Mouse (Mus musculus): ENCODE data around the gene Agpat4. TPM values are rescaled to one million over a fixed set of nuclear protein-coding genes. Genes with fewer than 3 reads are reported as not detected.

The Agpat4 gene
- polyA plus RNA-seq, 1 experiment: 25.3 TPM

GRCm38 (mm10) chr17:12103781-12104180 lies 14.7 kb upstream of the Agpat4 start:
- Histone ChIP-seq H3K27me3 (ENCODE audit: control insufficient read depth, insufficient read depth, insufficient read length) (no peaks in the 10 kb centered on the region), H3K36me3 (ENCODE audit: control insufficient read depth, insufficient read depth) (no peaks in the 10 kb centered on the region), H3K4me3 (ENCODE audit: insufficient read depth, poor library complexity, severe bottlenecking) (no peak overlapping the region), H3ac (ENCODE audit: control insufficient read depth, insufficient read length, low read depth) (no peak overlapping the region), H3K79me3 (ENCODE audit: low read depth) (no peaks in the 10 kb centered on the region), H3K79me2 (ENCODE audit: control insufficient read depth, insufficient read depth) (no peaks in the 10 kb centered on the region)
- no peak for TF ChIP-seq MAX (IDR thresholded peaks at IDR 0.05)
- TF ChIP-seq FOSL1 (IDR thresholded peaks at IDR 0.05; ENCODE audit: insufficient read depth, low read length, poor library complexity, severe bottlenecking): no peak
- TF ChIP-seq USF1 (IDR thresholded peaks at IDR 0.05; ENCODE audit: low read depth): no peak
- no peak for TF ChIP-seq CTCF (IDR thresholded peaks at IDR 0.05; ENCODE audit: control insufficient read depth, insufficient read depth, insufficient read length)
- no peak for TF ChIP-seq MYOG (IDR thresholded peaks at IDR 0.05; ENCODE audit: control insufficient read depth, extremely low read depth, insufficient read length)
- no peak for TF ChIP-seq CEBPB (IDR thresholded peaks at IDR 0.05; ENCODE audit: low read depth)

GRCm38 (mm10) chr17:12104245-12104644 lies 14.3 kb upstream of the Agpat4 start:
- no peaks in the 10 kb centered on the region for H3K79me2 ChIP-seq (ENCODE audit: control insufficient read depth, insufficient read depth)
- no peaks in the 10 kb centered on the region for H3K27me3 ChIP-seq (ENCODE audit: control insufficient read depth, insufficient read depth, insufficient read length)
- H3K79me3 ChIP-seq (ENCODE audit: low read depth): no peaks in the 10 kb centered on the region
- no peak overlapping the region for H3K4me3 ChIP-seq (ENCODE audit: insufficient read depth, poor library complexity, severe bottlenecking)
- H3K36me3 ChIP-seq (ENCODE audit: control insufficient read depth, insufficient read depth): no peaks in the 10 kb centered on the region
- TF ChIP-seq MYOD1 (IDR thresholded peaks at IDR 0.05; ENCODE audit: control insufficient read depth, insufficient read length, low read depth) (no peak), MAX (IDR thresholded peaks at IDR 0.05) (no peak), CTCF (IDR thresholded peaks at IDR 0.05; ENCODE audit: control insufficient read depth, insufficient read depth, insufficient read length) (no peak), USF1 (IDR thresholded peaks at IDR 0.05; ENCODE audit: low read depth) (no peak), CEBPB (IDR thresholded peaks at IDR 0.05; ENCODE audit: low read depth) (no peak), MYOG (IDR thresholded peaks at IDR 0.05; ENCODE audit: control insufficient read depth, extremely low read depth, insufficient read length) (no peak), FOSL1 (IDR thresholded peaks at IDR 0.05; ENCODE audit: insufficient read depth, low read length, poor library complexity, severe bottlenecking) (no peak)
- no peak overlapping the region for H3ac ChIP-seq (ENCODE audit: control insufficient read depth, insufficient read length, low read depth)

DNA sequence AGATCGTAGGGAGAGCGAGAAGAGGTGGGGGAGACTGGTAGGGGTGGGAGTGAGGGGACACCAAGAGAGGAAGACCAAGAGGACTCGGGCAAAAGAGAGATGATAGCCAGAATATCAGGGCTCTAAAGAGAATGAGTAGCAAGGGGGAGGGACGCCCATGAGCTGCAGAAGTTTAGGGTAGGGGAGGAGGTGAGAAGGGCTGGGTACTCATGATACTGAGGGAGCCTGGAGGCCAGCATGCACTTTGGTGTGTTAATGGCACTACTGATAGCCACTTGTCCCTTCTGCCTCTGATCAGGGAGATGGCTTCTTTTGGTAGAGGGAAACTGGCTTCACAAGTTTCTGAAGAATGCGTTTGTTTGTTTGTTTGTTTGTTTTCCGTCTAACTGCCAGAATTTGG lies 13.8 kb upstream of the Agpat4 start:
- no peaks in the 10 kb centered on the region for H3K36me3 ChIP-seq (ENCODE audit: control insufficient read depth, insufficient read depth)

DNA sequence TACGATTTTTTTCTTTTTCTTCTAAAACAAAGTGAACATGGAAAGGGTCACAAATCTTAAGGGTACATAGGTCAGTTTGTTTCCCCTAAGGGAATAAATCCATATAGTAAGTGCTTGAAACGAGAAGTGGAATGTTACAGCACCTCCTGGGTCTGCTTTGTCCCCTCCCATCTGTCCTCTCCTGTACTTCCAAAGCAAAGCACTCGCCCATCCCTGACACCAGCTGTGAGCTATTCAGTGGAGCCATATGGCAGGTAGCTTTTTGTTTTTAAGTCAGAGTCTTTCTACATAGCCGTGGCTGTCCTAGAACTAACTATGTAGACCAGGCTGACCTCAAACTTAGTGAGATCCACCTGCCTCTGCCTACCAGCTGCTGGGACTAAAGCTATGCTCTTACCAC lies 12.2 kb upstream of the Agpat4 start:
- no peak overlapping the region for H3ac ChIP-seq (ENCODE audit: control insufficient read depth, insufficient read length, low read depth)
- H3K79me3 ChIP-seq (ENCODE audit: low read depth): no peaks in the 10 kb centered on the region
- TF ChIP-seq CEBPB (IDR thresholded peaks at IDR 0.05; ENCODE audit: low read depth): no peak
- no peak for TF ChIP-seq FOSL1 (IDR thresholded peaks at IDR 0.05; ENCODE audit: insufficient read depth, low read length, poor library complexity, severe bottlenecking)
- TF ChIP-seq MYOD1 (IDR thresholded peaks at IDR 0.05; ENCODE audit: control insufficient read depth, insufficient read length, low read depth): no peak
- no peak for TF ChIP-seq USF1 (IDR thresholded peaks at IDR 0.05; ENCODE audit: low read depth)
- no peak overlapping the region for H3K4me3 ChIP-seq (ENCODE audit: insufficient read depth, poor library complexity, severe bottlenecking)
- no peaks in the 10 kb centered on the region for H3K27me3 ChIP-seq (ENCODE audit: control insufficient read depth, insufficient read depth, insufficient read length)
- no peaks in the 10 kb centered on the region for H3K36me3 ChIP-seq (ENCODE audit: control insufficient read depth, insufficient read depth)
- H3K79me2 ChIP-seq (ENCODE audit: control insufficient read depth, insufficient read depth): no peaks in the 10 kb centered on the region

More for the DNA sequence above, 13.8 kb upstream of the Agpat4 start:
- H3K4me3 ChIP-seq (ENCODE audit: insufficient read depth, poor library complexity, severe bottlenecking): no peak overlapping the region
- no peaks in the 10 kb centered on the region for H3K27me3 ChIP-seq (ENCODE audit: control insufficient read depth, insufficient read depth, insufficient read length)
- no peaks in the 10 kb centered on the region for H3K79me2 ChIP-seq (ENCODE audit: control insufficient read depth, insufficient read depth)
- TF ChIP-seq USF1 (IDR thresholded peaks at IDR 0.05; ENCODE audit: low read depth): no peak
- no peak for TF ChIP-seq MAX (IDR thresholded peaks at IDR 0.05)
- no peak for TF ChIP-seq FOSL1 (IDR thresholded peaks at IDR 0.05; ENCODE audit: insufficient read depth, low read length, poor library complexity, severe bottlenecking)
- TF ChIP-seq MYOG (IDR thresholded peaks at IDR 0.05; ENCODE audit: control insufficient read depth, extremely low read depth, insufficient read length): no peak
- no peak for TF ChIP-seq CEBPB (IDR thresholded peaks at IDR 0.05; ENCODE audit: low read depth)
- TF ChIP-seq MYOD1 (IDR thresholded peaks at IDR 0.05; ENCODE audit: control insufficient read depth, insufficient read length, low read depth): no peak
- TF ChIP-seq CTCF (IDR thresholded peaks at IDR 0.05; ENCODE audit: control insufficient read depth, insufficient read depth, insufficient read length): no peak
- no peaks in the 10 kb centered on the region for H3K79me3 ChIP-seq (ENCODE audit: low read depth)
- H3ac ChIP-seq (ENCODE audit: control insufficient read depth, insufficient read length, low read depth): no peak overlapping the region

- TF ChIP-seq CTCF (IDR thresholded peaks at IDR 0.05; ENCODE audit: control insufficient read depth, insufficient read depth, insufficient read length): no peak
- no peak for TF ChIP-seq CEBPB (IDR thresholded peaks at IDR 0.05; ENCODE audit: low read depth)
- TF ChIP-seq MYOG (IDR thresholded peaks at IDR 0.05; ENCODE audit: control insufficient read depth, extremely low read depth, insufficient read length): no peak
- no peak for TF ChIP-seq MAX (IDR thresholded peaks at IDR 0.05)
- no peak for TF ChIP-seq MYOD1 (IDR thresholded peaks at IDR 0.05; ENCODE audit: control insufficient read depth, insufficient read length, low read depth)
- TF ChIP-seq USF1 (IDR thresholded peaks at IDR 0.05; ENCODE audit: low read depth): no peak
- no peak for TF ChIP-seq FOSL1 (IDR thresholded peaks at IDR 0.05; ENCODE audit: insufficient read depth, low read length, poor library complexity, severe bottlenecking)
- H3K79me3 ChIP-seq (ENCODE audit: low read depth): no peaks in the 10 kb centered on the region
- no peaks in the 10 kb centered on the region for H3K79me2 ChIP-seq (ENCODE audit: control insufficient read depth, insufficient read depth)
- no peak overlapping the region for H3K4me3 ChIP-seq (ENCODE audit: insufficient read depth, poor library complexity, severe bottlenecking)
- H3K27me3 ChIP-seq (ENCODE audit: control insufficient read depth, insufficient read depth, insufficient read length): no peaks in the 10 kb centered on the region
- no peaks in the 10 kb centered on the region for H3K36me3 ChIP-seq (ENCODE audit: control insufficient read depth, insufficient read depth)
- H3ac ChIP-seq (ENCODE audit: control insufficient read depth, insufficient read length, low read depth): no peak overlapping the region
These were observed 4.9 kb upstream of the Agpat4 start for GRCm38 (mm10) chr17:12113626-12114025.

- Histone ChIP-seq H3K36me3 (ENCODE audit: control insufficient read depth, insufficient read depth) (no peaks in the 10 kb centered on the region), H3K27me3 (ENCODE audit: control insufficient read depth, insufficient read depth, insufficient read length) (no peaks in the 10 kb centered on the region), H3K79me3 (ENCODE audit: low read depth) (peaks cover 4% of the 10 kb centered on the region), H3K4me3 (ENCODE audit: insufficient read depth, poor library complexity, severe bottlenecking) (no peak overlapping the region), H3K79me2 (ENCODE audit: control insufficient read depth, insufficient read depth) (peaks cover 9% of the 10 kb centered on the region), H3ac (ENCODE audit: control insufficient read depth, insufficient read length, low read depth) (no peak overlapping the region)
- no peak for TF ChIP-seq CEBPB (IDR thresholded peaks at IDR 0.05; ENCODE audit: low read depth)
- TF ChIP-seq MYOD1 (IDR thresholded peaks at IDR 0.05; ENCODE audit: control insufficient read depth, insufficient read length, low read depth): no peak
- TF ChIP-seq MAX (IDR thresholded peaks at IDR 0.05): no peak
- TF ChIP-seq USF1 (IDR thresholded peaks at IDR 0.05; ENCODE audit: low read depth): no peak
- TF ChIP-seq MYOG (IDR thresholded peaks at IDR 0.05; ENCODE audit: control insufficient read depth, extremely low read depth, insufficient read length): no peak
- no peak for TF ChIP-seq CTCF (IDR thresholded peaks at IDR 0.05; ENCODE audit: control insufficient read depth, insufficient read depth, insufficient read length)
- no peak for TF ChIP-seq FOSL1 (IDR thresholded peaks at IDR 0.05; ENCODE audit: insufficient read depth, low read length, poor library complexity, severe bottlenecking)
These were observed 3.4 kb upstream of the Agpat4 start for GRCm38 (mm10) chr17:12115086-12115485.
